Mouse (Mus musculus): Measurements from ENCODE around the gene Kank1. TPM values are rescaled to one million over a fixed set of nuclear protein-coding genes. Genes with fewer than 3 reads are reported as not detected.
A peak's percentile ranks its signal among the peaks of the same experiment; 100 is the strongest.

Gene Kank1
- total RNA-seq, 1 experiment from 2014 or later = 0.40 TPM

- ATAC-seq (replicated peaks in 1 of 2; ENCODE audit: insufficient read depth in 1 of 2, low FRiP score in 2 of 2, low TSS enrichment in 1 of 2, low read depth in 1 of 2, poor library complexity in 2 of 2, severe bottlenecking in 2 of 2) = no peak
Observed at GRCm38 (mm10) chr19:25376871-25377270, 140.1 kb downstream of the Kank1 start.

DNA sequence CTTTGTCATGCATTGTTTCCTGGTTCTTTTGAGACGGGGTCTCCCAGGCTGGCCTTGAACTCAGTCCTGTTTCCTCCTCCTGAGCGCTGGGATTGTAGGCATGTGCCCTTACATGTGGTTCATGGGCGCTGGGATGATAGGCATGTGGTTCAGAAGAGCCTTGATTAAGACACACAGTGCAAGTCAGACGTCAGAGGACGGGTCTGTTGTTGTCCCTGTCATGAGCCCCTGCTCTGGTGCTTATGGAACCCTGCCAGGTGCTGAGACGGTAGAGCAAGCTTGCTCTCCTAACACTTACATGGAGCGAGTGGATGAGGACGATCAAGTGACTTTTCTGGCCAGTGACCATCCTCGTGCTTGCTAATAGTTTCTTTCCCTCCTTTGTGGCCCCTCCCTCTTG lies 143.9 kb downstream of the Kank1 start:
- ATAC-seq (replicated peaks in 1 of 2; ENCODE audit: insufficient read depth in 1 of 2, low FRiP score in 2 of 2, low TSS enrichment in 1 of 2, low read depth in 1 of 2, poor library complexity in 2 of 2, severe bottlenecking in 2 of 2) = no peak

- no peak for ATAC-seq (replicated peaks in 1 of 2; ENCODE audit: insufficient read depth in 1 of 2, low FRiP score in 2 of 2, low TSS enrichment in 1 of 2, low read depth in 1 of 2, poor library complexity in 2 of 2, severe bottlenecking in 2 of 2)
Observed at GRCm38 (mm10) chr19:25381972-25382371, 145.2 kb downstream of the Kank1 start.

GRCm38 (mm10) chr19:25382494-25382893 lies 145.7 kb downstream of the Kank1 start:
- no peak for ATAC-seq (replicated peaks in 1 of 2; ENCODE audit: insufficient read depth in 1 of 2, low FRiP score in 2 of 2, low TSS enrichment in 1 of 2, low read depth in 1 of 2, poor library complexity in 2 of 2, severe bottlenecking in 2 of 2)

DNA sequence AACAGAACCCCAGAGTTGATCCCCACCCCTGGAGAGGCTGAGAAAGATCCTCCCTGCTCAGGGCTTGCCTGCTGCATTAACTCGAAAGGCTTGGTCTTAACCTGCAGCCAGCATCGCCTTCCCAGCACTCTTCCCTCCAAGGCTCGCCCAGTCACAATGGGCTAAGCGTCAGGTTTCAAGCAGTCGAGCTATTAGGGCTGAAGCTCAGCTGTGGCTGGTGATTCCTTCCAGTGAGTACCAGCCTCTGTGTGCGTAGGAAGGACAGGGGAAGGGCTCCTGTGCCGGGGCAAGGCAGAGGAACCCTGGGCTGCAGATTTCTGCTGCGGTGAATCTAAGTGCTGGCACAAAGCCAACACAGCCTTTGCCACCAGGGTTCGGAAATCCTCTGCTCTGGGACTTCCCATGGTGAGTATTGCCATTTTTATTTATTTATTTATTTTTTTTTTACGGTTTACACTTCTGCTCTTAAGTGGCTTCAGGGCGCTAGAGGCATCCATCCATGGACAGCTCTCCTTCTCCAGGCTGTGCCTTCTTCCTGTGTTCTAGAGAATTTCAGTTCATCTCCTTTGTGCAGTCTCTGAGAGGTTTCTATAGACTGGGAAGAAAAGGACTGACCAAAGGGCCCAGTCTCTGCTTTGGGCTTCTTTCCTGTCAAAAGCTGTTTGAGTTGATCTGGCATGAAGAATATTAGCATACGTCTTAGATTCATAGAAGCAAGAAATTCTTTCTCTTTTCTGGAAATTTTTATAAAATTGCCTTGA lies 146.8 kb downstream of the Kank1 start:
- ATAC-seq (replicated peaks in 1 of 2; ENCODE audit: insufficient read depth in 1 of 2, low FRiP score in 2 of 2, low TSS enrichment in 1 of 2, low read depth in 1 of 2, poor library complexity in 2 of 2, severe bottlenecking in 2 of 2) = peak; percentile 59 to 66

- ATAC-seq (replicated peaks in 1 of 2; ENCODE audit: insufficient read depth in 1 of 2, low FRiP score in 2 of 2, low TSS enrichment in 1 of 2, low read depth in 1 of 2, poor library complexity in 2 of 2, severe bottlenecking in 2 of 2) = no peak
Observed at GRCm38 (mm10) chr19:25385981-25386380, 149.2 kb downstream of the Kank1 start.

- ATAC-seq (replicated peaks in 1 of 2; ENCODE audit: insufficient read depth in 1 of 2, low FRiP score in 2 of 2, low TSS enrichment in 1 of 2, low read depth in 1 of 2, poor library complexity in 2 of 2, severe bottlenecking in 2 of 2) = no peak
Observed at GRCm38 (mm10) chr19:25386679-25387470, 150.1 kb downstream of the Kank1 start.

DNA sequence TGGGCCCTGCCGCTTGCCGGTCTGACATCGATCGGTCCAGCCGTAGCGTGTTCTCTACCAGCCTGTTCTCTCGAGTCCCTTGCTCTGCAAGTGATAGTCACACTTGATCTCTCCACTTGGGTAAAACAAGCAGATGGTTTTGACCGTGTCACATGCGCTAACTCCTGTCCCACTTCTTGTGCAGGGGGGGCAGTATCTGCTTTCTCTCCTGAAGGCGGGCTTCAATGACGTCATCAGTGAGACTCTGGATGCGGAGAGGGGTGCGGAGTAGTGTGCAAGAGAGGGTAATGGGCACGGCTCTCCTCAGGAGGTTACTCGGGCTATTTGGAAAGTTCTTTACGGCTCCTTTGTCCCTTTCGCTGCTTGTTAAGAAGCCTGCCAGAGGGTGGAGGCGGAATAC lies 151.1 kb downstream of the Kank1 start:
- ATAC-seq (replicated peaks in 1 of 2; ENCODE audit: insufficient read depth in 1 of 2, low FRiP score in 2 of 2, low TSS enrichment in 1 of 2, low read depth in 1 of 2, poor library complexity in 2 of 2, severe bottlenecking in 2 of 2) = no peak

DNA sequence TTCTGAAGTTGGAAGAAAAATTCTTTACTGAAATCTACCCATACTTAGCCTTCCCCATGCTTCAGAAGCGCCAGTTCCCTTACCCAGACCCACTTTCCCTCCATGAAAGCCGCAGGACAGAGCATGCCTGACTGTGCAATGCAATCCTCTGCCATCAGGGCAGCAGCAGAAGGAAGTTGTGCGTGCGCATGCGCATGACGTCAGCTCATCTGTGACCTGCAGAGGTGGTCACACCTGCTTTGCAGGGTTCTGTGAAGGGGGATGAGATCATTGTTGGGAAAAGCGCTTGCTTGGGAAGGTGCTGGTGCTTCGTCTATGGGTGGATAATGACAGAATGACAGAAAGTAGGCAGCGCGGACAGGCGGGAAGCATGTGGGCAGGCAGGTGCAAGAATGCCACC lies 155.4 kb downstream of the Kank1 start:
- no peak for ATAC-seq (replicated peaks in 1 of 2; ENCODE audit: insufficient read depth in 1 of 2, low FRiP score in 2 of 2, low TSS enrichment in 1 of 2, low read depth in 1 of 2, poor library complexity in 2 of 2, severe bottlenecking in 2 of 2)

GRCm38 (mm10) chr19:25395035-25395434 lies 158.3 kb downstream of the Kank1 start:
- ATAC-seq (replicated peaks in 1 of 2; ENCODE audit: insufficient read depth in 1 of 2, low FRiP score in 2 of 2, low TSS enrichment in 1 of 2, low read depth in 1 of 2, poor library complexity in 2 of 2, severe bottlenecking in 2 of 2) = no peak

- no peak for ATAC-seq (replicated peaks in 1 of 2; ENCODE audit: insufficient read depth in 1 of 2, low FRiP score in 2 of 2, low TSS enrichment in 1 of 2, low read depth in 1 of 2, poor library complexity in 2 of 2, severe bottlenecking in 2 of 2)
Observed at GRCm38 (mm10) chr19:25396709-25397266, 160.0 kb downstream of the Kank1 start.

GRCm38 (mm10) chr19:25399511-25400211 lies 162.9 kb downstream of the Kank1 start:
- no peak for ATAC-seq (replicated peaks in 1 of 2; ENCODE audit: insufficient read depth in 1 of 2, low FRiP score in 2 of 2, low TSS enrichment in 1 of 2, low read depth in 1 of 2, poor library complexity in 2 of 2, severe bottlenecking in 2 of 2)

DNA sequence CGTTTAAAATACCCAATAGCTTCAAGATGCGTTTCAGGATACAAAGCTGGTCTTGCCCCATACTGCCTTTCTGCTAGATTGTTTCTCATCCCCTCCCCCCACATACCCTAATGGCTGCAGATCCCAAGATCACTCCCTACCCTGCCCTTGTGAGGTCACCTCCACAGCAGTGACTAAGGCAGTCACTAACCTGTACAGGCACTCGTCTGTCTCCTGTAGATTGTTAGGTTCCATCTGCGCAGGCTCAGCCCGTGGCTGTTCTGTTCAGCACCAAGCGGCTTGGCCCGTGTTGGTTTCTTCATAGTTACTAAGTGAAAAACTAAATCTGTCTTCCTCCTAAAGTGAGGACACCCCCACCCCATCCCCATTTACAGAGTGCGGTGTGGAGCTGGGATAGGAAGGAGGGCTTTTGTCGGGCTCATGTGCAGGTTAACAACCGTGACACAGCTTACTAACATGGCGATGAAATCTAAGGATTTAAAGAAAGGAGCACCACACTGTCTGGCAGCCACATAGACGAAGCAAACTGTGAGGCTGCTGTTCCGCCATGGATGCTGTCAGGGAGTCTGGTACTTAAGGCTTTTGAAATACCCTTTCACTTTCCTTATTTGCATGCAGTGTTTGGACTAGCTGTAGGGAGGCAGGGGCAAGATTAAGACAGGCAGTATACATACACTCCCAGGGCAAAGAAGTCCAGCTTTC lies 163.6 kb downstream of the Kank1 start:
- ATAC-seq (replicated peaks in 1 of 2; ENCODE audit: insufficient read depth in 1 of 2, low FRiP score in 2 of 2, low TSS enrichment in 1 of 2, low read depth in 1 of 2, poor library complexity in 2 of 2, severe bottlenecking in 2 of 2) = no peak

GRCm38 (mm10) chr19:25401521-25401920 lies 164.7 kb downstream of the Kank1 start:
- no peak for ATAC-seq (replicated peaks in 1 of 2; ENCODE audit: insufficient read depth in 1 of 2, low FRiP score in 2 of 2, low TSS enrichment in 1 of 2, low read depth in 1 of 2, poor library complexity in 2 of 2, severe bottlenecking in 2 of 2)

- no peak for ATAC-seq (replicated peaks in 1 of 2; ENCODE audit: insufficient read depth in 1 of 2, low FRiP score in 2 of 2, low TSS enrichment in 1 of 2, low read depth in 1 of 2, poor library complexity in 2 of 2, severe bottlenecking in 2 of 2)
Observed at GRCm38 (mm10) chr19:25404163-25404562, 167.4 kb downstream of the Kank1 start.

- no peak for ATAC-seq (replicated peaks in 1 of 2; ENCODE audit: insufficient read depth in 1 of 2, low FRiP score in 2 of 2, low TSS enrichment in 1 of 2, low read depth in 1 of 2, poor library complexity in 2 of 2, severe bottlenecking in 2 of 2)
Observed at GRCm38 (mm10) chr19:25405987-25406386, 169.2 kb downstream of the Kank1 start.

DNA sequence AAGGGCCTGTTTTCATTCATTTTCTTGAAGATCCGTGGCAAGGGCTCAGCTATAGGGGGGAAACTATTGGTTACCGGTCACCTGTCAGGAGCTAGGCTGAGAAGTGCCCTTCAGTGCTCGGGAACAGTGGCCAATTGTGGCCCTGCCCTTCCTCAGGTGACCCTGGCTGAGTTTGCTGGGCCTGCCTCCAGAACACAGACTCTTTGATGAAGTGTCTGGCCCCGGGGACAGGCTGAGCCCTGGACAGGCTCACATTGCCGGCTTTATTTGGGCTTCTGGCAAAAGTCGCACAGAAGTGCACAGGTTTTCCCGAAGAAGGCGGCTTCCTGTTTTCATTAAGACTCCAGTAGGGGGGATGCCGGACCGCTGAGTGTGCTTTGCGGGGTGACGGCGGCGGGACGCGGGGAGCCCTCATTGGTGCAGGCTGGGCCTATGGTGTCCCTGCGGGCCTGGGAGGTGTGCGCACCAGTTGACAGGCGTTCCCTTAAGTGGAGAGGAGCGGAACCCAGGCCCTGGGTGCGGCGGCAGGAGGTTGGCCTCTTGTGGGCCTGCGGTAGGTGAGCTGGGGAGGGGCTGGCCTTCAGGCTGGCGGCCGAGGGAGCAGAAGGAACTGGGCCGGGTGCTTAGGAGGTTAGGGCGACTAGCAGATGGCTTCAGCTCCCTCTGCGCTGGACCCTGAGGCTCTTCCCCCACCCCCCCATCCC lies 169.9 kb downstream of the Kank1 start:
- peak; percentile 77 to 83 for ATAC-seq (replicated peaks in 1 of 2; ENCODE audit: insufficient read depth in 1 of 2, low FRiP score in 2 of 2, low TSS enrichment in 1 of 2, low read depth in 1 of 2, poor library complexity in 2 of 2, severe bottlenecking in 2 of 2)

Measured in hematopoietic stem cell, adult 5-6 weeks (primary cell).